Mouse (Mus musculus) CH12.LX (cell line): Measurements from ENCODE around the gene Hoxb13. TPM values are rescaled to one million over a fixed set of nuclear protein-coding genes. Genes with fewer than 3 reads are reported as not detected.

Experiments used
- DNase-seq: peaks from one replicate; pipeline ENCODE4 v3.0.0-alpha.2; 2013; ENCODE audit errors: extremely low read depth
- H3K27ac ChIP-seq: 2 replicates; pipeline ENCODE4 v1.5.1; 2012; ENCODE audit warnings: low read depth, mild to moderate bottlenecking, control low read depth, moderate library complexity; ENCODE audit not compliant: insufficient read depth
- H3K27me3 ChIP-seq: replicated peaks from 2 replicates; pipeline ENCODE3; 2012; ENCODE audit warnings: inconsistent platforms
- H3K36me3 ChIP-seq, 2 experiments: replicated peaks in 1 of 2; 2 replicates each; pipeline versions ENCODE3 to v1.6.1; 2012; ENCODE audit warnings: inconsistent platforms in 1 of 2, low read length in 1 of 2, mild to moderate bottlenecking in 1 of 2, mixed read lengths in 1 of 2, moderate library complexity in 1 of 2; ENCODE audit not compliant: control insufficient read depth in 1 of 2, insufficient read depth in 1 of 2
- H3K4me1 ChIP-seq, 2 experiments: 2 replicates each; pipeline ENCODE4 v1.6.1; 2012; ENCODE audit warnings: inconsistent platforms in 1 of 2, moderate library complexity in 1 of 2; ENCODE audit not compliant: insufficient read depth in 2 of 2, control insufficient read depth in 1 of 2
- H3K4me2 ChIP-seq: 2 replicates; pipeline ENCODE4 v1.6.1; 2012; ENCODE audit warnings: low read depth, mild to moderate bottlenecking, control low read depth; ENCODE audit not compliant: poor library complexity, insufficient read depth, severe bottlenecking
- H3K4me3 ChIP-seq, 3 experiments: fragments of 150-350 bp in 1 of 3; sonication (generic) in 1 of 3; replicated peaks in 1 of 3; 2 replicates each; pipeline versions ENCODE3 to v1.5.1; 2011 to 2012; ENCODE audit warnings: low read depth in 2 of 3, low read length in 2 of 3, mild to moderate bottlenecking in 2 of 3, moderate library complexity in 2 of 3, control low read depth in 1 of 3, improper control_type of control experiment in 1 of 3, inconsistent platforms in 1 of 3, mixed read lengths in 1 of 3; ENCODE audit not compliant: poor library complexity in 1 of 3
- H3K79me2 ChIP-seq: replicated peaks from 2 replicates; pipeline ENCODE4 v1.6.1; 2012; ENCODE audit warnings: mild to moderate bottlenecking, moderate library complexity; ENCODE audit not compliant: control insufficient read depth, poor library complexity, insufficient read depth, severe bottlenecking; ENCODE audit errors: extremely low read depth
- H3K9ac ChIP-seq: 2 replicates; pipeline ENCODE4 v1.6.1; 2012; ENCODE audit warnings: low read depth, mild to moderate bottlenecking, control low read depth, moderate library complexity; ENCODE audit not compliant: insufficient read depth
- H3K9me3 ChIP-seq: replicated peaks from 2 replicates; pipeline ENCODE3; 2012; ENCODE audit warnings: low read length, inconsistent platforms, mixed read lengths
- BHLHE40 ChIP-seq: IDR thresholded peaks from 2 replicates; pipeline ENCODE4 v1.6.1; 2011; ENCODE audit warnings: mild to moderate bottlenecking, low read depth, low read length, improper control_type of control experiment
- E2F4 ChIP-seq: IDR thresholded peaks from 2 replicates; pipeline ENCODE4 v1.6.1; 2011; ENCODE audit warnings: low read depth, low read length, improper control_type of control experiment; ENCODE audit not compliant: insufficient replicate concordance
- ELF1 ChIP-seq: IDR thresholded peaks from 2 replicates; pipeline ENCODE4 v1.6.1; 2014; ENCODE audit warnings: low read depth, mild to moderate bottlenecking, inconsistent platforms, low read length, improper control_type of control experiment
- EP300 ChIP-seq: IDR thresholded peaks from 2 replicates; pipeline ENCODE4 v1.6.1; 2011; ENCODE audit warnings: low read length, improper control_type of control experiment
- GABPA ChIP-seq: IDR thresholded peaks from 2 replicates; pipeline ENCODE4 v1.6.1; 2012; ENCODE audit warnings: low read depth, low read length, improper control_type of control experiment, inconsistent platforms; ENCODE audit not compliant: insufficient replicate concordance
- JUN ChIP-seq: IDR thresholded peaks from 2 replicates; pipeline ENCODE4 v1.6.1; 2011; ENCODE audit warnings: low read depth, mild to moderate bottlenecking, low read length, improper control_type of control experiment, moderate library complexity; ENCODE audit not compliant: insufficient read depth
- JUND ChIP-seq: conservative IDR thresholded peaks from 2 replicates; pipeline ENCODE4 v1.6.1; 2011; ENCODE audit warnings: low read depth, low read length, improper control_type of control experiment
- KAT2A ChIP-seq: IDR thresholded peaks from 2 replicates; pipeline ENCODE4 v1.6.1; 2012; ENCODE audit warnings: low read length, improper control_type of control experiment, inconsistent platforms; ENCODE audit not compliant: insufficient replicate concordance
- MEF2A ChIP-seq: IDR thresholded peaks from 2 replicates; pipeline ENCODE4 v1.6.1; 2014; ENCODE audit warnings: low read depth, mild to moderate bottlenecking, inconsistent platforms, low read length, improper control_type of control experiment, borderline replicate concordance
- PAX5 ChIP-seq: IDR thresholded peaks from 2 replicates; pipeline ENCODE4 v1.6.1; 2012; ENCODE audit warnings: low read length, inconsistent platforms, mixed read lengths
- POLR2A ChIP-seq: IDR thresholded peaks from 2 replicates; pipeline ENCODE4 v1.6.1; 2011; ENCODE audit warnings: low read depth, mild to moderate bottlenecking, improper control_type of control experiment, low read length
- POLR2AphosphoS2 ChIP-seq: IDR thresholded peaks from 2 replicates; pipeline ENCODE4 v1.6.1; 2011; ENCODE audit warnings: low read depth, low read length, improper control_type of control experiment
- RAD21 ChIP-seq: IDR thresholded peaks from 2 replicates; pipeline ENCODE4 v1.6.1; 2011; ENCODE audit warnings: low read depth, mild to moderate bottlenecking, low read length, improper control_type of control experiment, moderate library complexity
- SIN3A ChIP-seq: IDR thresholded peaks from 2 replicates; pipeline ENCODE4 v1.6.1; 2012; ENCODE audit warnings: low read length, improper control_type of control experiment, inconsistent platforms
- SMC3 ChIP-seq: IDR thresholded peaks from 2 replicates; pipeline ENCODE4 v1.6.1; 2011; ENCODE audit warnings: low read depth, low read length, improper control_type of control experiment
- ZC3H11A ChIP-seq: IDR thresholded peaks from 2 replicates; pipeline ENCODE4 v1.6.1; 2012; ENCODE audit warnings: low read depth, mild to moderate bottlenecking, inconsistent platforms, low read length, improper control_type of control experiment
- dilution Hi-C: fragments of 300-500 bp; cut with MboI; formaldehyde crosslinking; loops from 2 replicates; pipeline ENCODE4 v1.14.3; 2020; ENCODE audit warnings: low sequenced_read_pairs; ENCODE audit not compliant: extremely low pct_unique_long_range_greater_than_20kb, extremely low pct_ligation_motif_present
- in situ Hi-C: fragments of 300-500 bp; cut with MboI; formaldehyde crosslinking; loops from 3 replicates; pipeline ENCODE4 v1.14.3; 2019; ENCODE audit warnings: low sequenced_read_pairs, low pct_ligation_motif_present, low pct_unique_long_range_greater_than_20kb, mixed read lengths
- polyA plus RNA-seq: library from polyadenylated mRNA; unstranded; fragments of >175 nt; gene quantifications from 2 replicates; pipeline ENCODE4 v1.2.1, GENCODE M21; 2012; ENCODE audit warnings: low read depth; ENCODE audit not compliant: insufficient read length
- total RNA-seq, 2 experiments: library from RNA; depleted of rRNA; stranded (reverse); fragments of 300-350 nt in 1 of 2; fragments of >200 nt in 1 of 2; gene quantifications; 2 replicates each; pipeline ENCODE4 v1.2.3; 2012 to 2014

Gene Hoxb13
- total and polyA plus RNA-seq, 3 experiments, result 0.08 TPM; not detected in 2

DNA sequence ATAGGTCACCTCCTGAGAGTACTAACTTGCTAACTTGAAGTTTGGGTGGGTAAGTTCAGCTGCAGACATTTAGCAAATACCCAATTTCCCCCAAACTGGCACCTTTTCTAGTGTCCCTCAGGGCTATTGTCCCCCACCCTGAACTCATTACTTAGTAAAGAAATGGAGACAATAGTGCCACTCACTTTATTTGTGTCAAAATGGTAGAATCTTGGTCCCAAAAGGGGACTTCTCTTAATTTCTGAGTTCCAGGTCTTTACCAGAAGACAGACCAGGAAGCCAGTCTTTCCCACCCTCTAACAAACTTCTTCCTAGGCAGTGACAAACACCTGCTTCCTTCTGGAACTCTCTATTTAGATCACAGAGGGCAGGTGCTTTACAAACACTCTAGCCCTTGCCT, 7.6 kb downstream of the Hoxb13 start:
- no peak for DNase-seq
- in situ Hi-C loops (no loop called here), dilution Hi-C loops (no loop called here)
- Histone ChIP-seq H3K9ac (no peak overlapping the region), H3K4me1 (peaks cover 0 to 46% of the 10 kb centered on the region in 2 experiments; a peak in 2 of 4 replicates), H3K79me2 (no peaks in the 10 kb centered on the region), H3K36me3 (peaks cover 0 to 9% of the 10 kb centered on the region in 2 experiments), H3K27ac (no peak overlapping the region), H3K4me2 (no peak overlapping the region), H3K27me3 (no peaks in the 10 kb centered on the region), H3K9me3 (no peaks in the 10 kb centered on the region), H3K4me3 (no peak overlapping the region)
- no peak for TF ChIP-seq JUND
- no peak for TF ChIP-seq EP300
- no peak for TF ChIP-seq SMC3
- TF ChIP-seq ELF1, result no peak
- TF ChIP-seq POLR2A, result no peak
- TF ChIP-seq JUN, result no peak

GRCm38 (mm10) chr11:96202401-96203081, 8.4 kb downstream of the Hoxb13 start:
- dilution Hi-C loops (no loop called here), in situ Hi-C loops (no loop called here)
- H3K36me3 ChIP-seq, result peaks cover 0 to 4% of the 10 kb centered on the region in 2 experiments
- no peak overlapping the region for H3K4me3 ChIP-seq
- H3K79me2 ChIP-seq, result no peaks in the 10 kb centered on the region
- no peak for DNase-seq
- H3K9ac ChIP-seq, result no peak overlapping the region
- no peak overlapping the region for H3K4me2 ChIP-seq
- peaks cover under 1% of the 10 kb centered on the region for H3K27me3 ChIP-seq
- peaks cover 0 to 38% of the 10 kb centered on the region in 2 experiments; a peak in 2 of 4 replicates for H3K4me1 ChIP-seq
- no peaks in the 10 kb centered on the region for H3K9me3 ChIP-seq
- no peak overlapping the region for H3K27ac ChIP-seq
- no peak for TF ChIP-seq PAX5
- no peak for TF ChIP-seq E2F4
- no peak for TF ChIP-seq GABPA
- TF ChIP-seq ELF1, result no peak
- TF ChIP-seq BHLHE40, result no peak
- no peak for TF ChIP-seq SMC3
- TF ChIP-seq ZC3H11A, result no peak
- no peak for TF ChIP-seq JUN
- no peak for TF ChIP-seq KAT2A
- no peak for TF ChIP-seq POLR2AphosphoS2
- no peak for TF ChIP-seq MEF2A
- no peak for TF ChIP-seq POLR2A
- no peak for TF ChIP-seq EP300
- no peak for TF ChIP-seq RAD21
- TF ChIP-seq SIN3A, result no peak
- TF ChIP-seq, all 38 proteins: peak for 0
